Mouse (Mus musculus) right cerebral cortex, adult 18-20 months (tissue): ENCODE measurements around the gene Ldlr.

Experiments
- DNase-seq: peaks from one replicate; pipeline ENCODE4 v3.0.0; 2022; ENCODE audit warnings: mixed read lengths

The Ldlr gene

DNA sequence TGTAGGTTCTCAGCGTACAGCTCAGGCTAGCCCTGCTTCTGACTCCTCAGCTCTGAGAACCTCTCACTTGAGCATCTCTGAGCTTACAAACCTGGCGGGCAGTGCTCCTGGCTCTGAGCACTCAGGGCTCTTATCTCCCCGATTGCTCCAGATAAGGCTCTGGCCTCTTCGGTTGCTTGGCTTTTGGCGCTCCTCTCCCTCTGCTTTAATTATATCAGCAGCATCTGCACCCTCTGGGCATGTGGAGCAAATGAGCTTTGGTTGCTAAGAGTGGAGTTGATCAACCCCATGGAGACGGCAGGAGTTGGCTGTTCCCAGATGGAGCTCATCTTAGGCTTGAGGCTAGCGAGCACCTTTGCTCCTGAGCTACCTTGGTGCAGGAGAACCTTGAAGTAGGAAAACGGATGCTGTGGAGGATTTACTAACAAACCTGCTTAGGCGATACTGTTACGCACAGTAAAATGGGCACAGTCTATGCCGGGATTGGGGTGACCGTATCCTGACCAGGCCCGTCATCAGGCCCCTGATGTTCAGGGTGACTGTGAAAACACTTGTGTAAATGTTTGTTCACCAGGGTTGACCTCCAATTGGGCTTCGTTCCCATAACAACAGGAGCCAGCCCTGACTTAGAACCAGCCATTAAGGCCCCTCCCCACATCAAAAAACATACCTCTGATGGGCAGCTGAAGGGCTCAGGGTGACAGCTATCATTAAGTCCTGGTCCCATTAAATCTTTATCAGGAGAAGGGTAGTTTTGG, 3.1 kb downstream of the Ldlr start:
- DNase-seq: no peak

GRCm38 (mm10) chr9:21728261-21728832, 5.1 kb downstream of the Ldlr start:
- DNase-seq: no peak

DNA sequence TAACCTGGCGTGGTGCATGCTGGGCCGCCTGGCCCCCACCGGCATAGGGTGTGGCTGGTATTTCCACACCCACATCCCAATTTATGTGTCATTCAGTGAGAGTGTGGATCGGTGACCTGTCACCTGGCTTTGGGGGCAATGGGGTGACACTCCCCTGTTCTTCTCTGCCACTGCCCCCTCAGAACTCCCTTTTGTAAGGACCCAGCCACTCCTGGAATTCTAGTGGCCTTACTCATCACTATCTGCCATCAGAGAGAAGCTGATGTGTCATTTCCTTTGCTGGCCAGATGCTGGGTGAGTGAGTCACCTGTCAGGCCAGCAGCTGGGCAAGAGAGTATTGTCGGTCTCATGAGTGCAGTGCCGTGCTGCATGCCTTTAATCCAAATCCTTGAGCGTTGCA, 6.0 kb downstream of the Ldlr start:
- DNase-seq: no peak

GRCm38 (mm10) chr9:21732288-21732687, 9.0 kb downstream of the Ldlr start:
- DNase-seq: no peak

- no peak for DNase-seq
These were observed 10.2 kb downstream of the Ldlr start for GRCm38 (mm10) chr9:21733446-21733845.

DNA sequence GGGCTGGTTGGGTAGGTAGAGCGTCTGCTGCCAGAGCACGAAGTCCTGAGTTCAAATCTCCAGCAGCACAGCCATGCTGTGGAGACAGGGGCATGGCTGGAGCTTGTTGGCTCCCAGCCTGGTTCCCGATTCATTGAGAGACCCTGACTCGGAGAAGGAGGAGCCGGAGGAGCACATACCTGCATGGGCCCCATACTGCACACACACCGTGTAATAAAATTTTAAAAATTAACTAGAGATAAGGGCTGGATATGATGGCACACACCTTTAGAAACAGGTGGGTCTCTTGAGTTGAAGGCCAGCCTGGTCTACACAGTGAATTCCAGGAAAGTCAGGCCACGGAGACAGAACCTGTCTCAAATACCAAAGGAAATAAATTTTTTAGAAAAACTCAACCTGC, 10.7 kb downstream of the Ldlr start:
- no peak for DNase-seq

GRCm38 (mm10) chr9:21735126-21735525, 11.8 kb downstream of the Ldlr start:
- no peak for DNase-seq

- DNase-seq: no peak
These were observed 13.3 kb downstream of the Ldlr start for GRCm38 (mm10) chr9:21736580-21736979.

- peak; percentile 81 for DNase-seq
These were observed 13.9 kb downstream of the Ldlr start for GRCm38 (mm10) chr9:21737188-21737587.

DNA sequence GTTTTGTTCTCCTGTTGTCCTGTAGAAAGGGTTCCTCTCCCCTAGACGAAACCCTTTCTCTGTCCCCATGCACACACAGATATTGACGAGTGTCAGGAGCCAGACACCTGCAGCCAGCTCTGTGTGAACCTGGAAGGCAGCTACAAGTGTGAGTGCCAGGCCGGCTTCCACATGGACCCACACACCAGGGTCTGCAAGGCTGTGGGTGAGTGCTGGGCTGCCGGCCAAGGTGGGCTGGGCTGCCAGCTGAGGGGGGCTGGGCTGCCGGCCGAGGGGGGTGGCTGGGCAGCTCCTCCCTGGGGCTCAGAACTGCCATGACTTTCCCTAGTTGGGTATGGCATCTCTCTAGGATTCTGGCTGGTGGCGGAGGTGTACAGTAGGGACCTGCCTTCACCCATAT, 15.5 kb downstream of the Ldlr start:
- DNase-seq: no peak

- DNase-seq: no peak
These were observed 17.1 kb downstream of the Ldlr start for GRCm38 (mm10) chr9:21740427-21740826.

DNA sequence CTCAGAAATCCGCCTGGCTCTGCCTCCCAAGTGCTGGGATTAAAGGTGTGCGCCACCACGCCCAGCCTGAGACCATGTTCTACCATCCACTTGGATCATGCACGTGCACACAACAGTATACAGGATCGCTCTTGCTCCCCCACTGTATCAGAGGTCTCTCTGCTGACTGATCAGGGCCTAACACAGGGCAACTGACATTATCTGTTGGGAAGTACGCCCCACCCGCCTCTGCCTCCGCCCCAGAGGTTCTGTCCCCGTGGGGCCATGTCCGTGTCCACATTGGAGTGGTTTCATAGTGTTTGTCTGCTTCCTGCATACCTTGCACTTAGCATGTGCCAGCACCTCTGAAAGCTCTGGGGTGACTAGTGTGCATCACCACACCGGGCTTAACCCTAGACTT, 18.2 kb downstream of the Ldlr start:
- no peak for DNase-seq

DNA sequence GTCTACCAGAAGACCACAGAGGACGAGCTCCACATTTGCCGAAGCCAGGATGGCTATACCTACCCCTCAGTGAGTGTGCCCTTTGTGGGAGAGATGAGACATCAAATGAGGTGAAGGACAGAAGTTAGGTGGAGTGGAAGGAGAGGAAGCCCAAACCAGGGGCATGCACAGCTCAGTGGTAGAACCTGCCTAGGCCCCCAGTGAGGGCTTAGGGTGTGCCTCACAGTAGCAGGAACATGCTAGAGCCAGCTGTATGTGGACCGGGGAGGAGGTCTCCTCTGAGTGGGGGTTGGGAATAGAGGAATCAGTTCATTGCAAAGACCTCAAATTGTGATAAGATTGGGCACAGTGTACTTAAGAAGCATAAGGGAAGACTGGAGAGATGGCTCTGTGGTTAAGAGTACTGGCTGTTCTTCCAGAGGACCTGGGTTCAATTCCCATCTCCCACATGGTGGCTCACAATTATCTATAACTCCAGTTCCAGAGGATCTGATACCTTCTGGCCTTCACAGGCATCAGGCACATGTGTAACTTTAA, 24.0 kb downstream of the Ldlr start:
- no peak for DNase-seq

- no peak for DNase-seq
These were observed 24.8 kb downstream of the Ldlr start for GRCm38 (mm10) chr9:21748033-21748432.

GRCm38 (mm10) chr9:21748491-21748890, 25.2 kb downstream of the Ldlr start:
- no peak for DNase-seq

- no peak for DNase-seq
These were observed 26.3 kb downstream of the Ldlr start for GRCm38 (mm10) chr9:21749382-21750118.

DNA sequence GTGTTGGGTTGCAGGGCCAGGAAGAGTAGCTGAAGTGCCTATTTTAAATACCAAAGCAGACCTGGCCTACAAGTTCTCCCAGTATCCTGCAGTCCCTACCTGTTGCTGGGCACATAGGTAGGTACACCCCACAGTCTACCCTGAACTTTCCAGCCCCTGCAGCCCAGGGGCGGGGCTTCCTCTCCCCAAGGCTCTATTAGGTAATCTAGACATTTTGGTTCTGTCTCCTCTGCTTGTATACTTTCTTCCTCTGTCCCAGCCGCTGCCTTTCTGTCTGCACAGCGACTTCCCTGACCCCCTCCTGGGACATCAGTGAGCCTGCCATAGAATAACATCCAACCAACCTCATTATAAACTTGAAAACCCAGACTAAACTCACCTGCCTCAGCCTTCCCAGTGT, 27.1 kb downstream of the Ldlr start:
- no peak for DNase-seq

GRCm38 (mm10) chr9:21751347-21751746, 28.1 kb downstream of the Ldlr start:
- no peak for DNase-seq

DNA sequence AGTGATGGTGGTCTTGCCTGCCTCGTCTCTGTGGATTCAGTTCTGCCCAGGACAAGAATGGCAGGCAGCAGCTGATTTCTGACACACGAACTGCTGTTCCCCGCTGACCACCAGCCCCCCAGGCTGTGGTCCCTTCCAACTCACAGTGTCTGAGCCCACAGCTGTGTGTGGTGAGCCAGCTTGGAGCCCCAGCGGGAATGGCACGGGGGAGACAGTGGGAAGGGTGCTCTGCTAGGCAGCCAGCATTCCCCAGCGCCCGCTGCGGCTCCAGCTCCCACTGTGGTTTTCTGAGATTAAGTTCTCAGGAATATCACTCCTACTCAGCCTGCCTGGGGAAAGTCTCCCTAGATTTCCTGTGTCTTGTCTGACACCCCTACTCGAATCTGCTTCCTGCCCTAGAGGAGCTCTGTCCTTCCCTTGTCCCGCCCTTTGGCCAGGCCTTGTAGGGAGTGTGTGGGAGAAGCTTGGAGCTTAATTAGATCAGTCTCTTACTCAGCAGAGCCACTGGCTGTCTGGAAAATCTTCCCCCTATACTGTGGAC, 29.0 kb downstream of the Ldlr start:
- peak; percentile 61 for DNase-seq

DNA sequence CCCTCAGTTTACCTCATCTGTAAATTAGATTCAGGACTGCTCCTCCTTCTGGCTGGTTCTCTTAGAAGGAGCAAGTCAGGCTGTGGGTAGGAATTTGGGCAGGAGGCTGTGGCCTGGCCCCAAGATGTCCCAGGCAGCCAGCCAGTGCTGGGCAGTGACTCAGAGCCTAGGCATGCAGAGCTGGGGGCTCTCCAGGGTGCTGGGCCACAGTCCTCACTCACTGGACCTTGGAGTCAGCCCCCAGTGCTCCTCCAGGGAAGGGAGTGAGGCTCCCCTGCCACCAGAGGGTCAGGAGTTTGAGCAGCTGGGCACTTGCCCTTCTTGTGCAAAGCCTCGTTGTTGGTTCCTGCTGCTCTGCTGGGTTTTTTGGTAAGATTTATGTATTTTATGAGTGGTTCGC, 30.7 kb downstream of the Ldlr start:
- no peak for DNase-seq

DNA sequence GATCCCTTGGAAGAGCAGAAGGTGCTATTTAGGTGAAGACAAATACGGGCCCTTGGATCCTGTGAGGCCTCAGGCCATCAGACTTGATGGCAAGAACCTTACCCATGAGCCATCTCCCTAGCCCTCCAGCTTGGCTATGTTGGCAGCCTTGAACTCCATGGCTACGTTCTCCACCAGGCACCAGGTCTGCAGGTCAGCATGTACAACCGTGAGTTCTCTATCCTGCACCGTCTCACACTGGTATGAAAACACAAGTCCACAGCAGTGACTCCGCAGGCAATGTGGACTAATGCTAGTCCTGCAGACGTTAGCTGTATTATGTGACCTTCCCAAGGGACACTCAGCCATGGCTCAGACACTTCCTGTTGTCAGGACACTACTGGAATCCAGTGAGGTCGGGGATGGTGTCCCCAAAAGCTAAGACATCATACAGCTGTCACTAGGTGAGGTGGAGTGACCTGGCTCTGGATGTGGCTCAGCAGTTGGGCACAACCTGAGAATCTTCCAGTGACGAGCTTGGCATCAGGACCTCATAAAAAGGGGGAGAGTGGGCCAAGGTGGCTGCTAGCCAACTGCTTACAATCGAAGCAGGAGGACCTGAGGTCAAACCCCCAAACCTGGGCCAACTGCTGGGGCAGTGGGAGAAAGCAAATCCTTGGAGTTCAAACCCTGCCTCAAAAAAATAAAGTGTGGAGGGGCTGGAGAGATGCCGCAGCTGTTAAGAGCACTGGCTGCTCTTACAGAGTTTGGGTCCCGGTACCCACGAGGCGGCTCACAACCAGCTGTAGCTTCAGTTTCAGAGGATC, 31.4 kb downstream of the Ldlr start:
- DNase-seq: no peak
